8 mouse cellular contexts compared by ENCODE assay signal in genomic region chr9:109931257-109932171, GRCm38 (mm10). TPM values are rescaled to one million over a fixed set of nuclear protein-coding genes. Genes with fewer than 3 reads are reported as not detected.
DNase-seq lines count a peak whose midpoint lies in the region; ATAC-seq and TF ChIP-seq lines count a peak whose summit lies in the region.

Map4 (plus strand) TSS chr9:109931460.

- H3K27me3 ChIP-seq in forebrain, embryonic 15.5 days, result no peaks in the 10 kb centered on the region

- H3K4me1 ChIP-seq in forebrain, embryonic 15.5 days, result peaks cover 15% of the 10 kb centered on the region
- 0 out of 2 replicates have a peak, but pooled peaks cover 2% of the 10 kb centered on the region for H3K4me1 ChIP-seq in lung, adult 2 months (ENCODE audit: control insufficient read depth, insufficient read depth, low read length)

- TF ChIP-seq CTCF in lung, adult 2 months (IDR thresholded peaks at IDR 0.05; ENCODE audit: insufficient read depth, low read length), result no peak

- peak within 1 kb of the TSS; percentile 80 for H3K4me3 ChIP-seq in forebrain, embryonic 15.5 days
- H3K4me3 ChIP-seq in lung, adult 2 months (replicated peaks; ENCODE audit: extremely low read depth, low read depth, low read length), result peak within 1 kb of the TSS; percentile 67

- no peaks in the 10 kb centered on the region for H3K36me3 ChIP-seq in forebrain, embryonic 15.5 days

- peak within 1 kb of the TSS; percentile 82 for H3K9ac ChIP-seq in forebrain, embryonic 15.5 days (replicated peaks)

- under 1% methylated on average over 94 of the region's 94 CpGs for WGBS in forebrain, embryonic 15.5 days
- WGBS in lung, adult 2 months, result under 1% methylated on average over 94 of the region's 94 CpGs

- H3K4me2 ChIP-seq in forebrain, embryonic 15.5 days (replicated peaks), result peak within 1 kb of the TSS; percentile 85

- no peaks in the 10 kb centered on the region for H3K9me3 ChIP-seq in forebrain, embryonic 15.5 days

- peak; percentile 98 for ATAC-seq in forebrain, embryonic 15.5 days (replicated peaks)
- ATAC-seq in neutrophil, adult 5-6 weeks (ENCODE audit: extremely low read depth, insufficient number of reproducible peaks, low FRiP score, poor library complexity, severe bottlenecking), result peak; percentile 93

- intact Hi-C loops in heart, postnatal 25 days (cut with DNase I), result loop anchor here (1.0 to 5.0 kb wide), 3 partner anchors 36 to 141 kb away; no protein-coding TSS in a partner anchor

- peak; percentile 63; the same call in 1 of the 2 replicates for TF ChIP-seq POLR2A in lung, adult 2 months (IDR thresholded peaks at IDR 0.05; ENCODE audit: borderline replicate concordance, extremely low read depth, low read depth, low read length)

- peak; percentile 94 for DNase-seq in ES-CJ7 (ENCODE audit: low read depth, low spot score)
- DNase-seq in cerebellum, adult 11 months, result peak; percentile 98
- peak; percentile 99 for DNase-seq in heart, postnatal 25 days (ENCODE audit: low spot score)
- DNase-seq in layer of hippocampus, adult 18-20 months (ENCODE audit: low spot score in 2 of 2), result peak; percentile 99
- DNase-seq in lung, adult 2 months, result peak; percentile 95
- peak; percentile 95 to 97 for DNase-seq in thymus, adult 18-20 months

- H3K27ac ChIP-seq in forebrain, embryonic 15.5 days (replicated peaks), result peak within 1 kb of the TSS; percentile 95

RNA-seq across cellular contexts. Expression of gene Map4, which starts in this region (rescaled TPM):
- 117 and 119 TPM in 2 replicates for polyA plus RNA-seq in forebrain, embryonic 15.5 days (2015; fragmentation: Nextera tagmentation; extraction: Ambion mirVana)
- 100 to 1,000 TPM; 283 TPM for total RNA-seq in heart, postnatal 25 days (2021)
- total RNA-seq in layer of hippocampus, adult 18-20 months (2021), result 100 to 1,000 TPM; 558 to 622 TPM
- polyA plus RNA-seq in lung, adult 2 months (2012; rRNA removed), result 253 and 275 TPM in 2 replicates
- 51.6 and 55.5 TPM in 2 replicates for total RNA-seq in neutrophil, adult 5-6 weeks (2017)

Comparison
In these comparisons a context has a peak if more than half of its experiments do, and no peak if none do; other contexts are left out.
1. Peak in every context shown above with its lines: DNase-seq, ATAC-seq, H3K4me3 ChIP-seq and H3K27ac ChIP-seq.